Mouse (Mus musculus) kidney, adult 2 months (tissue): ENCODE data around the gene 2010003K11Rik. TPM values are rescaled to one million over a fixed set of nuclear protein-coding genes. Genes with fewer than 3 reads are reported as not detected.

Experiments used
- DNase-seq: peaks from one replicate; pipeline ENCODE4 v3.0.0; 2021
- H3K27ac ChIP-seq: fragments of 200-500 bp; 2 replicates; pipeline ENCODE4 v1.5.1; 2012; ENCODE audit warnings: low read depth, low read length, control low read depth, inconsistent platforms; ENCODE audit not compliant: insufficient read depth
- H3K27me3 ChIP-seq: fragments of 200-500 bp; replicated peaks from 2 replicates; pipeline ENCODE4 v1.6.1; 2012; ENCODE audit warnings: mild to moderate bottlenecking, moderate library complexity, low read length, inconsistent platforms; ENCODE audit not compliant: control insufficient read depth, insufficient read depth
- H3K36me3 ChIP-seq: fragments of 200-500 bp; 2 replicates; pipeline ENCODE4 v1.6.1; 2012; ENCODE audit warnings: mild to moderate bottlenecking, moderate library complexity, low read length, inconsistent platforms; ENCODE audit not compliant: control insufficient read depth, insufficient read depth
- H3K4me1 ChIP-seq: fragments of 200-500 bp; 2 replicates; pipeline ENCODE4 v1.6.1; 2011; ENCODE audit warnings: low read length; ENCODE audit not compliant: control insufficient read depth, insufficient read depth
- H3K4me3 ChIP-seq: fragments of 200-500 bp; 2 replicates; pipeline ENCODE4 v1.5.1; 2011; ENCODE audit warnings: mild to moderate bottlenecking, low read depth, low read length, control low read depth; ENCODE audit not compliant: insufficient read depth
- CTCF ChIP-seq: fragments of 200-500 bp; conservative IDR thresholded peaks from 2 replicates; pipeline ENCODE4 v1.5.1; 2011; ENCODE audit warnings: low read depth, mild to moderate bottlenecking, control low read depth, low read length, moderate library complexity, mixed read lengths; ENCODE audit not compliant: insufficient read depth, insufficient read length
- POLR2A ChIP-seq: fragments of 200-500 bp; IDR thresholded peaks from one replicate; pipeline ENCODE4 v1.6.1; 2011; ENCODE audit warnings: low read depth, low read length, control low read depth
- WGBS: fragments of 180-500 bp; shearing (Covaris S2); methylation state at CpG from one replicate; pipeline ENCODE4 v1.1.7; 2018; 5-methylcytosine and 5-hydroxymethylcytosine counted together
- polyA plus RNA-seq: library from polyadenylated mRNA; depleted of rRNA; stranded (reverse); fragments of >200 nt; gene quantifications from 2 replicates; pipeline ENCODE4 v1.2.3, GENCODE M21; 2012

The 2010003K11Rik gene
- polyA plus RNA-seq, 1 experiment = 2.8 TPM

DNA sequence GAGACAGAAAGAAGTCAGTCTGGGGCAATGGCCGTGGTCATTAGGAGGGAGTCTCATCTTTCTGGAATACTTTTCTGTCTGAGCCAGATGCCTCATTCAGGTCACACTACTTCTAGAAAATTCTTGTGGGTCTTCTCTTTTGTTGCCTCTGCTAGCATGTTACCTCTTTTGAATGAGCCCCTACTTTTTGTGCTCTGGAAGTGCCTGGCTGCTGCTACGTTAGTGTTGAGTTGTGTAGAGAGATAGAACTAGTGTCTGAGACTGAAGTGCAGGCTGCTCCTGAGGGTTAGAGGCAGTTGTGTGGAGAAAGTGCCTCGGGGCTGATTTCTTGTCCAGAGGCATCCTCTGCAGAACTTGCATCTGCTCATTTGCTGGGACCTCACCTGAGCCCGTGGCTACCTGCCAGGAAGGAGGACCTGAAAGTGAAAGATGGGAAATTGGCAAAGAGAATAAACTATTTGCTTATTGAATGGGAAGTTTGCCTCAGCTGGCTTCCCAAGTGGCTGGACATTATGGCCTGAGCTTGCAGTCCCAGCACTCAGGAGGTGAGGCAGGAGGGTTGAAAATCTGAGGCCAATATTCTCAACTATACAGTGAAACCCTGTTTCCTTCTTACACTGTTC lies 15.0 kb upstream of the 2010003K11Rik start:
- WGBS = 74% methylated on average over 4 of the region's 4 CpGs
- no peak overlapping the region for H3K27ac ChIP-seq
- TF ChIP-seq CTCF = no peak
- TF ChIP-seq POLR2A = no peak

DNA sequence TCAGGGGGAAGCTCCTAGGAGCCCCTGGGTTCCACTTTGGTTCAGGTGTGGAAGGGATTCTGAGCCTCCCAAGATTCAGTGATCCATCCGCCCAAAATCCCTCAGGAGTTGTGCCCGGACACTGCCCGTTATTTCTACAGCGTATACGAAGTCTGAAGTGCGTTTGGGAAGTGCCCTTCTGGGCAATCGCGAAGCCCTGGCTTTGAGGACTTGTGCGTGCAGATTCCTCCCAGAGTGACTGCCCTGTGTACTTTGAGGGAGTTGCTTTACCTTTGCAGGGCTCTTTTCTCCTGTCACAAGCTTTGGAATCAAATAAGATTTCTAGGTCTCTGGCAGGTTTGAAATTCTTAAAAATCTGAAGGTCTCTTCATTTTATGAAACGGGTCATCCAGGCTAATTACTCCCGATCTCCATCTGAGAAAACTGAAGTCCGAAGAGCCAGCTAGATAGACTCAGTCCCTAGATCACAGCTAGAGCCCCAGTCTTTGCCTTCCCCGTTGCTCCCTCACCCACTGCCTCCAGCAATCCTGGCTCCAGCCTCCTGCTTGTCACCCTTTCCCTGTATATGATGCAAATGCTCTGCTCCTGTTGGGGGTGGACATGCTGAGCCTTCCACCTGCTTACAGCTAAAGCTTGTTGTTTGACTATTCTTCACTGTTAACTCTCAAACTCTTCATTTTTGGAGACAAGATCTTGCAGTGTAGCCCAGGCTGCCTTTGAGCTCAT lies 12.9 kb upstream of the 2010003K11Rik start:
- TF ChIP-seq CTCF (no peak), POLR2A (no peak)
- peak overlapping the region; percentile 67 for H3K4me3 ChIP-seq
- peak; percentile 22 for DNase-seq
- peaks cover 5% of the 10 kb centered on the region; the same call in 1 of the 2 replicates for H3K4me1 ChIP-seq
- no peak overlapping the region for H3K27ac ChIP-seq
- H3K36me3 ChIP-seq = no peaks in the 10 kb centered on the region
- 9% methylated on average over 13 of the region's 13 CpGs for WGBS
- no peaks in the 10 kb centered on the region for H3K27me3 ChIP-seq

More for the DNA sequence above, 15.0 kb upstream of the 2010003K11Rik start:
- no peak overlapping the region for H3K4me3 ChIP-seq
- no peaks in the 10 kb centered on the region for H3K36me3 ChIP-seq
- no peaks in the 10 kb centered on the region for H3K27me3 ChIP-seq
- peaks cover 5% of the 10 kb centered on the region; the same call in 1 of the 2 replicates for H3K4me1 ChIP-seq
- DNase-seq = no peak

DNA sequence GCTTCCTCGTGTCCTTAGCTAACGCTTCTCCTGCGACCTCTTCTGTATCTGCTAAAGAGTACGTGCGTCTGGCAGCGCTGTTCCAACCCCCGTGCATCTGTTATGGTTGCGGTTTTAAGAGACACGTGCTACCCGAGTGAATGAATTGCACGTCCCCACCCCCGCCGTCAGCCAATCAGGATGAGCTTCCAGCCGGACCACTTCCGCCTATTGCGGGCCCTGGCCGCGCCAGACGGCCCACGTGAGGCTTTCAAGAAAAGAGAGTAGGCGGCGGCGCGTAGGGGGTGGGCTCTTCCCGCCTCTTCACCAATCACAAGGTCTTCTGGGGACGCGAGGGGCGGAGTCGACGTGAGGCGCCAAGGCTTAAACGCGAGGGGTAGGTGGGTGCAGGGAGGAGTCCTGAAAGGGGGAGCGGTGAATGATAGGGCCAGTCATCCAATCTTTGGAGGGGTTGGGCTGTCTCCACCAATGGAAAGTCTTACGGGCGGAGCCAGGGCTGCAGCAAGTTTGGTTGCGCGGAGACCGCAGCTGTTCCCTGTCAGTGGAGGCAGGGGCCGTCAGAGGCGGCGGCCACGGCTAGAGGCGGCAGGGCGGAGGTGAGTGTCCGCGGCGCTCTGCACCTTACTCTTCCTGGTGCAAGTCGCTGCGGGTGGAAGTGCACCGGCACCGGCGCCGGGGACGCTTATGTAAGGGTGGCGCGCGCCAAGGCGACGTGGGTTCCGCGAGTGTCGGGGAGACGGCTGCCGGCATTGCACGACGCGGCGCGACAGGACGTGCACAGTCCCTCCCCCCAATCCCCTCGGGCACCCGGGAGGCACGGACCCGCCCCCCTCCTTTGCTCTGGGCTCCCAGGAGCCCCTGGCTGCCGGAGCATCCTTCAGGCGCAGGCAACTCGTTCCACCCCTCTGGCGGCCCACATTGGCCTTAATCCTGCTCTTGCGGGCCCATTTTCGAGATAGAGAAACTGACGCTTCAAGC lies 11.9 kb upstream of the 2010003K11Rik start, which contains the start of gene Pcx:
Gene Pcx, plus strand, starts transcription at position 487 of the 978 bp plus-strand sequence.
- peaks cover 5% of the 10 kb centered on the region; the same call in 1 of the 2 replicates for H3K4me1 ChIP-seq
- H3K27me3 ChIP-seq = no peaks in the 10 kb centered on the region
- WGBS = under 1% methylated on average over 82 of the region's 82 CpGs
- TF ChIP-seq POLR2A = peak; percentile 89
- TF ChIP-seq CTCF = no peak
- H3K4me3 ChIP-seq = peak within 1 kb of the TSS; percentile 67
- peak within 1 kb of the TSS; percentile 70 for H3K27ac ChIP-seq
- peak; percentile 100 for DNase-seq
- no peaks in the 10 kb centered on the region for H3K36me3 ChIP-seq

DNA sequence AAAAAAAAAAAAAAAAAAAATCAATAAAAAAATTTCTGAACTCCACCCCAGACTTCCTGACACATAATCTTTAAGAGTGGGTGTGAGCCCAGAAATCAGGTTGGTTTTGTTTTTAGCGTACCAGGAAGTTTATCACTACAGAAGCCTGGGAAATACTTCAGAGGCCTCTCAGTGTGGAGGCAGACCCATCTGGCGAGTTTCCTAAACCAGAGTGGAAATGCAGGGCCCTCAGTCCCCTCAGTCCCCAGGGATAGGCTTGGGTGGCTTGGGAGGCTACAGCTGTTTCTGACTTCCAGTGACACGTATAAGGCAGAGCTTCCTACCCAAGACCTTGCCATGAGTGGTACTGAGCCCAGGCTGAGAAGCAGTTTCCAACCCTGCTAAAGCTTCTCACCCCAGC lies 9.4 kb upstream of the 2010003K11Rik start:
- no peak for DNase-seq
- TF ChIP-seq POLR2A (no peak), CTCF (no peak)
- Histone ChIP-seq H3K27me3 (no peaks in the 10 kb centered on the region), H3K4me1 (peaks cover 5% of the 10 kb centered on the region; the same call in 1 of the 2 replicates), H3K36me3 (no peaks in the 10 kb centered on the region), H3K4me3 (no peak overlapping the region), H3K27ac (no peak overlapping the region)
- WGBS = 79% methylated on average over 3 of the region's 3 CpGs

DNA sequence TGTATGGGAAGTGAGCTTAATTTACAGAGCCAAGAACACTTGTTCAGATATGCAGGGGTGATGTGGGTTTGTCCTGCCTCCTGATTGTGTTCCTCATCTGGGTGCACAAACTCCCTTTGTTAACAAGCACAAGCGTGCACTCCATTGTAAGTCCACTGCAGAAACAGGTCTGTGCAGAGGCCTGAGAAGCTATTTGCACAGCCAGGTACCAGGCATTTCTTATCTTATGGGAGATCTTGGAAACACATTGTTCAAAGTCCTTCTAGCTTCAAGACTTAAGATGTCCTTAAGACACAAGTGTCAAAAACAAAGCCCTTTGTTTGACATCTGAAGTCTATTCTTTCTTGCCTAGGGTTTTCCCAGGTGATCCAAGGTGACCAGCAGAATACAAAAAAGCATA lies 6.4 kb upstream of the 2010003K11Rik start:
- Histone ChIP-seq H3K4me3 (no peak overlapping the region), H3K27me3 (no peaks in the 10 kb centered on the region), H3K36me3 (no peaks in the 10 kb centered on the region), H3K4me1 (peaks cover 2% of the 10 kb centered on the region; the same call in 1 of the 2 replicates), H3K27ac (no peak overlapping the region)
- no peak for TF ChIP-seq CTCF
- no peak for TF ChIP-seq POLR2A
- 97% methylated on average over 1 of the region's 1 CpGs for WGBS
- no peak for DNase-seq

DNA sequence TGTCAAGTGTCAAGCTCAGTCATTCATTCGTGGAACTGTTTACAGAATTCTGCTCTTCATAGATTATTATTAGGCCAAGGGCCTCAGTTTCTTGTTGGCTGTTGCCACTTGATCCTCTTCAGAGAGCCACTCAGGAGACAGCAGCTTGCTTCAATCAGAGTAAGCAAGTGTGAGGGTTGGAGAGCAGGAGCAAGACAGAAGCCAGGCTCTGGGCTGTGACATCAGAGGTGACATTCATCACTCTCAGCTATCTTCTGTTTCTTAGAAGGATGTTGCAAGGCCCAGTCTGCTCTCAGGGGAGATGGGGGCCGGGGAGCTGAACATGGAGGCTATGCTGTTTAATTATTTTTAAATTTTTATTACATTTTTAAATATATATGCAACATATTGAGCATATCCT lies 4.3 kb upstream of the 2010003K11Rik start:
- H3K4me1 ChIP-seq = peaks cover 10% of the 10 kb centered on the region; the same call in 1 of the 2 replicates
- H3K27me3 ChIP-seq = no peaks in the 10 kb centered on the region
- no peak overlapping the region for H3K27ac ChIP-seq
- 73% methylated on average over 2 of the region's 2 CpGs for WGBS
- H3K4me3 ChIP-seq = no peak overlapping the region
- TF ChIP-seq POLR2A (no peak), CTCF (no peak)
- no peaks in the 10 kb centered on the region for H3K36me3 ChIP-seq
- no peak for DNase-seq
